Mouse (Mus musculus) yolk sac, embryonic 10.5 days (tissue): ENCODE data around the gene Capg.

Experiments
- DNase-seq: peaks from one replicate; pipeline ENCODE4 v3.0.0-alpha.2; 2017; ENCODE audit warnings: low spot score

The Capg gene

GRCm38 (mm10) chr6:72607676-72608075 lies 63.5 kb downstream of the Capg start:
- DNase-seq = no peak

DNA sequence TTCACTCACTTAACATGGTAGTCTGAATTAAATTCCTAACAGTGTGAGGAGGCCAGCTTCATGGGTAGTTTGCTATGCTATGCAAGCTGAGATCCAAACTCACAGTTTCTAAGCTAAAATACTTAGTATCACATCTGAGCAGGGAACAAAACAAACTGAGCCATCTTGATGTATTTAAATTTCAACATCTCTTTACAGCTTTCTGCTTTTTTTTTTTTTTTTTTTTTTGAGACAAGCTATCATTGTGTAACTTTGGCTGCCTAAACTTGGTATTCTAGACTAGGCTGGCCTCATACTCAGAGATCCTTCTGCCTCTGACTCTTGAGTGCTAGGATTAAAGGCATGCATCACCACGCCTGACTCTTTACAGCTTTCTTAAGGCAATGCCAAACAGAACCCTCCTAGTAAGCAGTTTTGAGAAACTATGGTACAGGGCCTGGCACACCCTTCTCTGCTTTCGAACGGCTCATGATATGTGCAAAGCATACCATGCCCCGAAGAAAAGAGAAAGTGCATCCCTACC lies 64.5 kb downstream of the Capg start:
- no peak for DNase-seq

- DNase-seq = no peak
Observed at GRCm38 (mm10) chr6:72610261-72610660, 66.1 kb downstream of the Capg start.
